In the genomic region with DNA sequence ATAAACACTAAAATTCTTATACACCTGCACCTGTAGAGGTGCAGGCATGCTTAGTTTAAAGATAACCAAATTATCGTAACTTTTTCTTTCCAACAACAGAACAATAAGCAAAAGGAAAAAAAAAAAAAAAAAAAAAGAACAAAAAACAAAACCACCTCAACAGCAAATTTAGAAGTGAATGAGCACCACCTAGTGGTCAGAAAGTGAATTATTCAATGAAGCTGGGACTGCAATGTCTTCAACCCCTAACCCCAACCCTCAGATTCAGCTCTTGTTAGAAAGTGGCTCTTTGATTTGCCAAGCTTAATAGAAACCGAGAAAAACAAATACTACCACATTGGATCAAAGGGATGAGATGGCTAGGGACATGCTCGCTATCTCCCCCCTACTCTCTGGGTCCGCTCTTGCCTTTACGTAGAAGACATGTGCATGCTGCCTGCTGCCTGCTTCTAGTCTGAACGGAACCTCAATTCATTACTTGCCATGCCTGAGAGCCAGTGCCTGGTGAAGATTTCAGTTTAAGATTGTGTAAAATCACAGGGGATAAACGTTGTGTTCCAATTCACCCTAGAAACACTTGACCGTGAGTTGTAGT, we compare ENCODE assay signal across 8 mouse cellular contexts.
A peak's percentile ranks its signal among the peaks of the same experiment; 100 is the strongest.
DNase-seq lines count a peak whose midpoint lies in the region; ATAC-seq lines count a peak whose summit lies in the region.

No protein-coding gene starts in this region.

- no peaks in the 10 kb centered on the region for H3K9me3 ChIP-seq in forebrain, embryonic 15.5 days
- H3K9me3 ChIP-seq in forebrain, embryonic 11.5 days (ENCODE audit: control insufficient read depth, low read length) = no peaks in the 10 kb centered on the region
- no peaks in the 10 kb centered on the region for H3K9me3 ChIP-seq in midbrain, embryonic 11.5 days (ENCODE audit: control insufficient read depth, low read length)
- no peaks in the 10 kb centered on the region for H3K9me3 ChIP-seq in midbrain, embryonic 10.5 days (replicated peaks)

- 0 out of 2 replicates have a peak, but pooled peaks have one; percentile 28 for ATAC-seq in forebrain, embryonic 15.5 days (replicated peaks)
- no peak for ATAC-seq in forebrain, embryonic 11.5 days (replicated peaks; ENCODE audit: low FRiP score)
- ATAC-seq in midbrain, embryonic 11.5 days (ENCODE audit: low FRiP score) = 0 out of 2 replicates have a peak, but pooled peaks have one; percentile 23
- ATAC-seq in megakaryocyte-erythroid progenitor cell, adult 5-6 weeks (replicated peaks; ENCODE audit: low FRiP score, low TSS enrichment, poor library complexity, severe bottlenecking) = no peak

- no peak overlapping the region for H3K4me2 ChIP-seq in forebrain, embryonic 15.5 days (replicated peaks)
- no peak overlapping the region for H3K4me2 ChIP-seq in forebrain, embryonic 11.5 days (ENCODE audit: low read depth, low read length, severe bottlenecking)
- H3K4me2 ChIP-seq in midbrain, embryonic 11.5 days = no peak overlapping the region

- H3K27me3 ChIP-seq in forebrain, embryonic 15.5 days = no peaks in the 10 kb centered on the region
- no peaks in the 10 kb centered on the region for H3K27me3 ChIP-seq in forebrain, embryonic 11.5 days (ENCODE audit: control insufficient read depth, insufficient read depth, low read length)
- H3K27me3 ChIP-seq in midbrain, embryonic 11.5 days (ENCODE audit: control insufficient read depth, insufficient read depth, low read length) = no peaks in the 10 kb centered on the region
- H3K27me3 ChIP-seq in midbrain, embryonic 10.5 days (ENCODE audit: low read depth, poor library complexity, severe bottlenecking) = no peaks in the 10 kb centered on the region

- DNase-seq in forebrain, embryonic 11.5 days (ENCODE audit: low spot score) = no peak
- peak; percentile 97 for DNase-seq in midbrain, embryonic 11.5 days (ENCODE audit: low spot score, missing footprints)
- DNase-seq in midbrain, embryonic 10.5 days (ENCODE audit: low spot score) = no peak
- DNase-seq in c-Kit-positive CD71-negative TER-119-negative erythroid progenitor cells, embryonic 14.5 days (ENCODE audit: low read depth) = peak; percentile 39
- peak; percentile 81 for DNase-seq in hindlimb bud, embryonic 11.5 days (ENCODE audit: extremely low spot score, low read depth, low spot score)
- peak; percentile 83 for DNase-seq in retina, postnatal 1 day

- no peak overlapping the region for H3K9ac ChIP-seq in forebrain, embryonic 15.5 days (replicated peaks)
- no peak overlapping the region for H3K9ac ChIP-seq in forebrain, embryonic 11.5 days (ENCODE audit: low read length)
- no peak overlapping the region for H3K9ac ChIP-seq in midbrain, embryonic 11.5 days (ENCODE audit: low read length)

- no peaks in the 10 kb centered on the region for H3K4me1 ChIP-seq in forebrain, embryonic 15.5 days
- H3K4me1 ChIP-seq in forebrain, embryonic 11.5 days (replicated peaks; ENCODE audit: control insufficient read depth, insufficient read depth, low read length) = no peaks in the 10 kb centered on the region
- H3K4me1 ChIP-seq in midbrain, embryonic 11.5 days (ENCODE audit: control insufficient read depth, insufficient read depth, low read length) = no peaks in the 10 kb centered on the region
- no peaks in the 10 kb centered on the region for H3K4me1 ChIP-seq in midbrain, embryonic 10.5 days

- no peak overlapping the region for H3K27ac ChIP-seq in forebrain, embryonic 15.5 days (replicated peaks)
- H3K27ac ChIP-seq in forebrain, embryonic 11.5 days (ENCODE audit: low read depth, low read length) = no peak overlapping the region
- no peak overlapping the region for H3K27ac ChIP-seq in midbrain, embryonic 11.5 days (ENCODE audit: low read depth, low read length)
- H3K27ac ChIP-seq in midbrain, embryonic 10.5 days (replicated peaks) = no peak overlapping the region

- H3K4me3 ChIP-seq in forebrain, embryonic 15.5 days = no peak overlapping the region
- no peak overlapping the region for H3K4me3 ChIP-seq in forebrain, embryonic 11.5 days (ENCODE audit: low read depth, low read length)
- no peak overlapping the region for H3K4me3 ChIP-seq in midbrain, embryonic 11.5 days (ENCODE audit: low read depth, low read length)
- no peak overlapping the region for H3K4me3 ChIP-seq in midbrain, embryonic 10.5 days

- H3K36me3 ChIP-seq in forebrain, embryonic 15.5 days = no peaks in the 10 kb centered on the region
- no peaks in the 10 kb centered on the region for H3K36me3 ChIP-seq in forebrain, embryonic 11.5 days (ENCODE audit: control insufficient read depth, insufficient read depth, low read length)
- no peaks in the 10 kb centered on the region for H3K36me3 ChIP-seq in midbrain, embryonic 11.5 days (ENCODE audit: control insufficient read depth, insufficient read depth, low read length)
- no peaks in the 10 kb centered on the region for H3K36me3 ChIP-seq in midbrain, embryonic 10.5 days

- WGBS in forebrain, embryonic 15.5 days = 55% methylated on average over 8 of the region's 8 CpGs
- 58% methylated on average over 8 of the region's 8 CpGs for WGBS in forebrain, embryonic 11.5 days
- 56% methylated on average over 8 of the region's 8 CpGs for WGBS in midbrain, embryonic 11.5 days
- 58% methylated on average over 8 of the region's 8 CpGs for WGBS in midbrain, embryonic 10.5 days

Comparison
In these comparisons a context has a peak if more than half of its experiments do, and no peak if none do; other contexts are left out.
1. ATAC-seq: peak in forebrain, embryonic 15.5 days (single experiment) and midbrain, embryonic 11.5 days (single experiment); none in forebrain, embryonic 11.5 days (single experiment) and megakaryocyte-erythroid progenitor cell, adult 5-6 weeks (single experiment).
2. DNase-seq: peak in midbrain, embryonic 11.5 days (single experiment), c-Kit-positive CD71-negative TER-119-negative erythroid progenitor cells, embryonic 14.5 days (single experiment), hindlimb bud, embryonic 11.5 days (single experiment) and retina, postnatal 1 day (single experiment); none in forebrain, embryonic 11.5 days (single experiment) and midbrain, embryonic 10.5 days (single experiment).